Mouse (Mus musculus) cerebellum, adult 2 months (tissue): ENCODE measurements around the gene Atxn7l1. TPM values are rescaled to one million over a fixed set of nuclear protein-coding genes. Genes with fewer than 3 reads are reported as not detected.

ENCODE experiments used
- DNase-seq, 2 experiments: peaks; one replicate each; pipeline ENCODE4 v3.0.0; 2021
- H3K27ac ChIP-seq: fragments of 200-500 bp; 2 replicates; pipeline ENCODE4 v1.5.1; 2012; ENCODE audit warnings: low read length, control low read depth, inconsistent platforms; ENCODE audit not compliant: insufficient read depth
- H3K27me3 ChIP-seq: fragments of 200-500 bp; 2 replicates; pipeline ENCODE4 v1.6.1; 2012; ENCODE audit warnings: inconsistent platforms, mild to moderate bottlenecking, low read length, moderate library complexity; ENCODE audit not compliant: control insufficient read depth, insufficient read depth
- H3K4me1 ChIP-seq: fragments of 200-500 bp; 2 replicates; pipeline ENCODE4 v1.6.1; 2011; ENCODE audit warnings: low read length; ENCODE audit not compliant: control insufficient read depth, insufficient read depth
- H3K4me3 ChIP-seq: fragments of 200-500 bp; replicated peaks from 2 replicates; pipeline ENCODE3; 2011; ENCODE audit warnings: mild to moderate bottlenecking, low read depth, low read length, control low read depth; ENCODE audit not compliant: insufficient read depth
- CTCF ChIP-seq: fragments of 200-500 bp; IDR thresholded peaks from 2 replicates; pipeline ENCODE4 v1.5.1; 2011; ENCODE audit warnings: low read depth, mild to moderate bottlenecking, control low read depth, low read length, moderate library complexity, borderline replicate concordance; ENCODE audit not compliant: insufficient read depth
- POLR2A ChIP-seq: fragments of 200-500 bp; IDR thresholded peaks from 2 replicates; pipeline ENCODE4 v1.6.1; 2011; ENCODE audit warnings: low read length, control low read depth, borderline replicate concordance; ENCODE audit not compliant: insufficient read depth
- WGBS: fragments of 180-500 bp; shearing (Covaris S2); methylation state at CpG from one replicate; pipeline ENCODE4 v1.1.7; 2018; 5-methylcytosine and 5-hydroxymethylcytosine counted together
- polyA plus RNA-seq: library from polyadenylated mRNA; depleted of rRNA; stranded (reverse); fragments of >200 nt; gene quantifications from 2 replicates; pipeline ENCODE4 v1.2.3, GENCODE M21; 2012

Gene Atxn7l1
- polyA plus RNA-seq, 1 experiment = 38.7 TPM

DNA sequence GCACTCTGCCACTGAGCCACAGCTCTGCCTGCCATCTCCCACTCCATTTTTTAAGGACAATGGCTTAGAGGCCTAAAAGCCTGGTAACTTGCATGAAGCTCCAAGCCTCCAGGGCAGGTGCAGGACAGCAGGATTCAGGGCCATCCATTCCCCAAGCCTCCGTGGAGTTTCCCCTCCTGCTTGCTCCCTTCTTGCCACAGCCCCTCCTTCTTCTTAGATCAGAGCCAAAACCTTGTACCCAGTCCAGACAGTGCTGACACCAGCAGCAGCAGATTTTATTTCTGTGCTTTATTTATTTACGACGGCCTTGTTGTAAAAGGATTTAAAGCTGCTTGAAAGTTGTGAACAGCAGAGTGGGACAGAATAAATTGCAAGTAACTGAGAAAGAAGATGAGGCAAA is 140.2 kb downstream of the Atxn7l1 start:
- peaks cover 5% of the 10 kb centered on the region; the same call in 1 of the 2 replicates for H3K4me1 ChIP-seq
- H3K27ac ChIP-seq = no peak overlapping the region
- WGBS = 54% methylated on average over 3 of the region's 3 CpGs
- no peak overlapping the region for H3K4me3 ChIP-seq
- TF ChIP-seq CTCF = no peak
- TF ChIP-seq POLR2A = no peak
- no peak for DNase-seq
- H3K27me3 ChIP-seq = no peaks in the 10 kb centered on the region

- WGBS = 36% methylated on average over 2 of the region's 2 CpGs
- H3K27ac ChIP-seq = no peak overlapping the region
- DNase-seq = no peak
- H3K27me3 ChIP-seq = no peaks in the 10 kb centered on the region
- no peak for TF ChIP-seq POLR2A
- TF ChIP-seq CTCF = no peak
- no peak overlapping the region for H3K4me3 ChIP-seq
- peaks cover 5% of the 10 kb centered on the region; the same call in 1 of the 2 replicates for H3K4me1 ChIP-seq
Observed at GRCm38 (mm10) chr12:33288746-33289145, 141.3 kb downstream of the Atxn7l1 start.

- H3K27ac ChIP-seq = no peak overlapping the region
- DNase-seq = peak; percentile 37
- TF ChIP-seq CTCF = no peak
- no peak for TF ChIP-seq POLR2A
- WGBS = 1% methylated on average over 14 of the region's 14 CpGs
- H3K4me1 ChIP-seq = peaks cover 3% of the 10 kb centered on the region
- H3K4me3 ChIP-seq = peak overlapping the region; percentile 69
- H3K27me3 ChIP-seq = no peaks in the 10 kb centered on the region
Observed at GRCm38 (mm10) chr12:33302070-33302469, 154.6 kb downstream of the Atxn7l1 start.

GRCm38 (mm10) chr12:33302523-33303383 is 155.3 kb downstream of the Atxn7l1 start:
- peaks cover 3% of the 10 kb centered on the region for H3K4me1 ChIP-seq
- TF ChIP-seq POLR2A (no peak), CTCF (no peak)
- DNase-seq = peak; percentile 53 to 59
- WGBS = 2% methylated on average over 29 of the region's 29 CpGs
- H3K27ac ChIP-seq = no peak overlapping the region
- H3K27me3 ChIP-seq = no peaks in the 10 kb centered on the region
- H3K4me3 ChIP-seq = peak overlapping the region; percentile 85

- no peak for TF ChIP-seq POLR2A
- TF ChIP-seq CTCF = no peak
- H3K27ac ChIP-seq = no peak overlapping the region
Observed at GRCm38 (mm10) chr12:33303384-33303770, 155.9 kb downstream of the Atxn7l1 start.

DNA sequence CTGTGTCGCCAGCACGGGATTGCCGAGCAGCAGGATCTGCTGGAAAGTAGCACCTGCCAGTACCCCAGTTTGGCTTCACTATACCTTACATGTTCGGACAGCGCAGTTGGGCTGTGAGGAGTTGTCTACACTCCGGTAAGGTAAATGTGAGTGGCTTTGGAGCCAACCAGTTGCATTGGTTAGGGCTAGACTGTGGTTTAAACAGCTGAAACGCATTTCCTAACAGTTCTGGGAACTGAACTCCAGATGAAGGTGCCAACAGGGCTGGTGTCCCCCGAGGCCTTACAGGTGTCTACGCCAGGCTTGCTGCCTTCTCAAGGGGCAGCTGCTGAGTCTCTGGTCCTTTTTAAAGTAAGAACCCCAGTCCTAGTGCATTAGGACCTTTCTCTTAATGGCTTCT is 157.6 kb downstream of the Atxn7l1 start:
- H3K4me1 ChIP-seq = peaks cover 3% of the 10 kb centered on the region
- H3K27me3 ChIP-seq = no peaks in the 10 kb centered on the region
- TF ChIP-seq CTCF (no peak), POLR2A (no peak)
- H3K27ac ChIP-seq = no peak overlapping the region
- no peak for DNase-seq
- H3K4me3 ChIP-seq = no peak overlapping the region
- 91% methylated on average over 9 of the region's 9 CpGs for WGBS

More at GRCm38 (mm10) chr12:33303384-33303770, 155.9 kb downstream of the Atxn7l1 start:
- Histone ChIP-seq H3K27me3 (no peaks in the 10 kb centered on the region), H3K4me3 (peak overlapping the region; percentile 85), H3K4me1 (peaks cover 3% of the 10 kb centered on the region)
- peak in 1 of 2 experiments; percentile 28 for DNase-seq
- WGBS = 33% methylated on average over 9 of the region's 9 CpGs

- Histone ChIP-seq H3K4me1 (peaks cover 3% of the 10 kb centered on the region), H3K27ac (no peak overlapping the region), H3K4me3 (no peak overlapping the region), H3K27me3 (no peaks in the 10 kb centered on the region)
- TF ChIP-seq CTCF (no peak), POLR2A (no peak)
- 83% methylated on average over 4 of the region's 5 CpGs for WGBS
- DNase-seq = no peak
Observed at GRCm38 (mm10) chr12:33306476-33306875, 159.0 kb downstream of the Atxn7l1 start.

GRCm38 (mm10) chr12:33308668-33309067 is 161.2 kb downstream of the Atxn7l1 start:
- DNase-seq = no peak
- TF ChIP-seq CTCF = no peak
- no peak for TF ChIP-seq POLR2A
- H3K27ac ChIP-seq = no peak overlapping the region
- no peak overlapping the region for H3K4me3 ChIP-seq
- no peaks in the 10 kb centered on the region; the same call in 1 of the 2 replicates for H3K4me1 ChIP-seq
- no peaks in the 10 kb centered on the region for H3K27me3 ChIP-seq
- WGBS = 96% methylated on average over 7 of the region's 7 CpGs
